Mouse (Mus musculus): Measurements from ENCODE around the gene Ric3. TPM values are rescaled to one million over a fixed set of nuclear protein-coding genes. Genes with fewer than 3 reads are reported as not detected.

Gene Ric3
- total and polyA plus RNA-seq, 3 experiments = 0.13 TPM; not detected in 2

DNA sequence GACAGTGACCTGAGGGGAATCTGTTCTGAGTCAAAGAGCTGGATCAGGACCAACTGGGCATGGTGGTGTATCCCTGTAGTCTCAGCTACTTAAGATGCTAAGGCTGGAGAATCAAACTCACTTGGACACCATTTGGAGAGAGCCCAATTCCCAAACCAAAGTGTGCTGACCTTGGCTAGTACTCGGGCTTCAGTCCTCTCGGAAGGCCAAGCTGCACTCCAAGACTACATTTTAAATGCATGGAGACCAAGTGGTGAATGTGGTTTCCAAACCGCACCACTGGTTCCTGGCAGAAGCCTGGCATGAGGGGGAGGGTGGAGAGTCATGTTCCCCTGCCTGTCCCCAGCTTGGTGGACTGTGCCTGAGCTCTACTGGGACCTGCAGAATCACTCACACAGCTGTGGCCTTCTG is 89.2 kb downstream of the Ric3 start:
- no peaks in the 10 kb centered on the region for H3K36me3 ChIP-seq (replicated peaks in 1 of 2; ENCODE audit: control insufficient read depth in 1 of 2, insufficient read depth in 1 of 2, low read length in 1 of 2)
- no peak for DNase-seq (ENCODE audit: extremely low read depth)
- H3K27me3 ChIP-seq (replicated peaks) = peaks cover 50% of the 10 kb centered on the region
- TF ChIP-seq E2F4 (IDR thresholded peaks at IDR 0.05; ENCODE audit: insufficient replicate concordance, low read depth, low read length) = no peak
- no peak for TF ChIP-seq MYC (IDR thresholded peaks at IDR 0.05; ENCODE audit: low read depth, low read length)
- TF ChIP-seq ELF1 (IDR thresholded peaks at IDR 0.05; ENCODE audit: low read depth, low read length) = no peak
- no peak for TF ChIP-seq ETS1 (conservative IDR thresholded peaks at IDR 0.05; ENCODE audit: low read depth, low read length)
- TF ChIP-seq NELFE (IDR thresholded peaks at IDR 0.05; ENCODE audit: low read depth, low read length) = no peak
- no peak for TF ChIP-seq EP300 (IDR thresholded peaks at IDR 0.05; ENCODE audit: low read length)
- no peak for TF ChIP-seq JUN (IDR thresholded peaks at IDR 0.05; ENCODE audit: insufficient read depth, low read depth, low read length)
- no peak for TF ChIP-seq MAZ (IDR thresholded peaks at IDR 0.05; ENCODE audit: low read depth, low read length)
- TF ChIP-seq MEF2A (IDR thresholded peaks at IDR 0.05; ENCODE audit: borderline replicate concordance, low read depth, low read length) = no peak
- no peak for TF ChIP-seq GABPA (IDR thresholded peaks at IDR 0.05; ENCODE audit: insufficient replicate concordance, low read depth, low read length)
- TF ChIP-seq MXI1 (IDR thresholded peaks at IDR 0.05; ENCODE audit: low read depth, low read length) = no peak
- no peak overlapping the region for H3K9ac ChIP-seq (ENCODE audit: insufficient read depth, low read depth)
- dilution Hi-C loops (cut with MboI; ENCODE audit: extremely low pct_ligation_motif_present, extremely low pct_unique_long_range_greater_than_20kb, low sequenced_read_pairs) (no loop called here), in situ Hi-C loops (cut with MboI; ENCODE audit: low pct_ligation_motif_present, low pct_unique_long_range_greater_than_20kb, low sequenced_read_pairs) (no loop called here)
- H3K27ac ChIP-seq (ENCODE audit: insufficient read depth, low read depth) = no peak overlapping the region
- no peaks in the 10 kb centered on the region for H3K9me3 ChIP-seq (replicated peaks; ENCODE audit: low read length)
- H3K79me2 ChIP-seq (replicated peaks; ENCODE audit: control insufficient read depth, extremely low read depth, insufficient read depth, poor library complexity, severe bottlenecking) = no peaks in the 10 kb centered on the region
- H3K4me1 ChIP-seq (ENCODE audit: control insufficient read depth in 1 of 2, insufficient read depth in 2 of 2) = no peaks in the 10 kb centered on the region
- H3K4me3 ChIP-seq (replicated peaks in 1 of 3; ENCODE audit: low read depth in 2 of 3, low read length in 2 of 3, poor library complexity in 1 of 3) = no peak overlapping the region
- H3K4me2 ChIP-seq (ENCODE audit: insufficient read depth, low read depth, poor library complexity, severe bottlenecking) = no peak overlapping the region

DNA sequence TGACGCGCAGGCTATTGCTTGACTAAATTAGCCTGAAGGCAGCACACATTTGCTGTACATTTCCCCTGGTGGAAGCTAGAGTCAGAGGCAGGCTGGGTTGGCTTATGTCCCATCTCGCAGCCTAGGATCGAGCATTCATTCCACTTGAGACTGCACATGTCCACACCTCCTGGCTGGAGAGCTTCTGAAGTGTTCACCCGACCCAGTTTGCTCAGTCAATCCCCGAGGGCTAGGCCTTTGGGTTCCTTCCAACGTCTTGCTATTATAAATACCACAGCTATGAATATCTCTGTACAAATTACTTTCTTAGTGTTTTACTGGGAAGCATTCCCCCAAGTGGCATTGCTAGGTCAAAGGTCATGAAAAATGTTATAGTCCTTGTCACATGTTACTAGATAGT is 89.9 kb downstream of the Ric3 start:
- Histone ChIP-seq H3K79me2 (replicated peaks; ENCODE audit: control insufficient read depth, extremely low read depth, insufficient read depth, poor library complexity, severe bottlenecking) (no peaks in the 10 kb centered on the region), H3K9ac (ENCODE audit: insufficient read depth, low read depth) (no peak overlapping the region), H3K9me3 (replicated peaks; ENCODE audit: low read length) (no peaks in the 10 kb centered on the region), H3K27me3 (replicated peaks) (peaks cover 50% of the 10 kb centered on the region), H3K27ac (ENCODE audit: insufficient read depth, low read depth) (no peak overlapping the region), H3K4me3 (replicated peaks in 1 of 3; ENCODE audit: low read depth in 2 of 3, low read length in 2 of 3, poor library complexity in 1 of 3) (no peak overlapping the region), H3K36me3 (replicated peaks in 1 of 2; ENCODE audit: control insufficient read depth in 1 of 2, insufficient read depth in 1 of 2, low read length in 1 of 2) (no peaks in the 10 kb centered on the region), H3K4me2 (ENCODE audit: insufficient read depth, low read depth, poor library complexity, severe bottlenecking) (no peak overlapping the region), H3K4me1 (ENCODE audit: control insufficient read depth in 1 of 2, insufficient read depth in 2 of 2) (no peaks in the 10 kb centered on the region)
- in situ Hi-C loops (cut with MboI; ENCODE audit: low pct_ligation_motif_present, low pct_unique_long_range_greater_than_20kb, low sequenced_read_pairs) = no loop called here
- TF ChIP-seq UBTF (IDR thresholded peaks at IDR 0.05; ENCODE audit: low read depth, low read length) = no peak
- TF ChIP-seq MXI1 (IDR thresholded peaks at IDR 0.05; ENCODE audit: low read depth, low read length) = no peak
- no peak for TF ChIP-seq CHD2 (IDR thresholded peaks at IDR 0.05; ENCODE audit: low read length)
- no peak for TF ChIP-seq RCOR1 (conservative IDR thresholded peaks at IDR 0.05; ENCODE audit: low read depth, low read length)
- TF ChIP-seq NELFE (IDR thresholded peaks at IDR 0.05; ENCODE audit: low read depth, low read length) = no peak
- no peak for TF ChIP-seq CHD1 (IDR thresholded peaks at IDR 0.05; ENCODE audit: low read depth, low read length)
- no peak for TF ChIP-seq SMC3 (IDR thresholded peaks at IDR 0.05; ENCODE audit: low read depth, low read length)
- TF ChIP-seq POLR2AphosphoS2 (IDR thresholded peaks at IDR 0.05; ENCODE audit: low read depth, low read length) = no peak
- no peak for TF ChIP-seq TCF12 (IDR thresholded peaks at IDR 0.05; ENCODE audit: low read depth, low read length)
- no peak for TF ChIP-seq TBP (conservative IDR thresholded peaks at IDR 0.05; ENCODE audit: low read depth, low read length)
- no peak for TF ChIP-seq SIN3A (IDR thresholded peaks at IDR 0.05; ENCODE audit: low read length)
- TF ChIP-seq JUN (IDR thresholded peaks at IDR 0.05; ENCODE audit: insufficient read depth, low read depth, low read length) = no peak
- no peak for DNase-seq (ENCODE audit: extremely low read depth)
- dilution Hi-C loops (cut with MboI; ENCODE audit: extremely low pct_ligation_motif_present, extremely low pct_unique_long_range_greater_than_20kb, low sequenced_read_pairs) = no loop called here
